Mouse (Mus musculus) liver, embryonic 16.5 days (tissue): ENCODE measurements at regions not wholly inside any gene's neighbourhood (a gene's known extent, or its start where the extent isn't known, plus 50 kb on each side); places are given as distances from the start of the nearest gene placed in this dataset.

Experiments
- ATAC-seq: fragments of 200-750 bp; cut with Nextera tagmentation; 2 replicates; pipeline ENCODE4 v1.8.0; 2017; ENCODE audit warnings: low read depth, mild to moderate bottlenecking, moderate number of reproducible peaks, moderate library complexity
- H3K27ac ChIP-seq: fragments of 300-500 bp; sonication (generic); 2 replicates; pipeline ENCODE4 v1.5.1; 2014; ENCODE audit warnings: mild to moderate bottlenecking, low read length
- H3K27me3 ChIP-seq: fragments of 300-500 bp; sonication (generic); 2 replicates; pipeline ENCODE4 v1.6.1; 2014; ENCODE audit warnings: low read depth, low read length, mixed read lengths; ENCODE audit not compliant: control insufficient read depth, insufficient read depth
- H3K36me3 ChIP-seq: fragments of 300-500 bp; sonication (generic); 2 replicates; pipeline ENCODE4 v1.6.1; 2014; ENCODE audit warnings: mild to moderate bottlenecking; ENCODE audit not compliant: control insufficient read depth, insufficient read depth
- H3K4me1 ChIP-seq: fragments of 300-500 bp; sonication (generic); 2 replicates; pipeline ENCODE4 v1.6.1; 2014; ENCODE audit warnings: low read depth, low read length, mixed read lengths; ENCODE audit not compliant: control insufficient read depth
- H3K4me2 ChIP-seq: fragments of 300-500 bp; sonication (generic); 2 replicates; pipeline ENCODE4 v1.6.1; 2014; ENCODE audit warnings: low read depth, low read length, mixed read lengths
- H3K4me3 ChIP-seq: fragments of 300-500 bp; sonication (generic); 2 replicates; pipeline ENCODE4 v1.5.1; 2014; ENCODE audit warnings: low read depth, mild to moderate bottlenecking, low read length
- H3K9ac ChIP-seq: fragments of 300-500 bp; sonication (generic); 2 replicates; pipeline ENCODE4 v1.6.1; 2014; ENCODE audit warnings: low read depth, low read length
- H3K9me3 ChIP-seq: fragments of 300-500 bp; sonication (generic); replicated peaks from 2 replicates; pipeline ENCODE4 v1.6.1; 2016; ENCODE audit warnings: low read length; ENCODE audit not compliant: control insufficient read depth
- WGBS: fragments of 180-500 bp; shearing (Covaris S2); extraction: QIAGEN DNeasy Blood & Tissue Kit; methylation state at CpG from one replicate; pipeline ENCODE4 v1.1.7; 2014; ENCODE audit not compliant: insufficient replicate concordance; 5-methylcytosine and 5-hydroxymethylcytosine counted together

DNA sequence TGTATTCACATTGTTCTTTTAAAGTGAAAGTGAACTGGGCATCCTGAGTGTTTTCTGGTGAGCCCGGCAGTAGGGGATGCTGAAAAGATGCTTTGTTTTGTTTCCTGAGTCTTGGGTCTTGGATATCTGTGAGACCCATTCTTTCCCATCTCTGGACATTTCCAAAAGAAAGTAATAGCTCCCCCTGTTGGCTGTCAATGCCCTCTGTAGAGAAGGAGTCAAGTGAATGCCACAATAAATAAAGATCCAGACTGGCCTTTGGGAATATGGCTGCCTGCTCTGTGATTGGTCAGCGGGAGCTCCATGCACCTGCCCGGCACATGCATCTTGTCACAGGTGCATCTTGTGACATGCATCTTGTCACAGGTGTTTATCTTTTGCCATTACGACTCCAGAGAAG, 209.4 kb upstream of the 1700012A03Rik start:
- no peak overlapping the region for H3K4me2 ChIP-seq
- no peaks in the 10 kb centered on the region for H3K9me3 ChIP-seq
- WGBS = 74% methylated on average over 4 of the region's 4 CpGs
- no peaks in the 10 kb centered on the region for H3K4me1 ChIP-seq
- no peaks in the 10 kb centered on the region for H3K36me3 ChIP-seq
- no peaks in the 10 kb centered on the region for H3K27me3 ChIP-seq
- no peak overlapping the region for H3K4me3 ChIP-seq
- H3K27ac ChIP-seq = no peak overlapping the region
- ATAC-seq = no peak
- no peak overlapping the region for H3K9ac ChIP-seq

GRCm38 (mm10) chr6:31838588-31838987, 211.5 kb upstream of the 1700012A03Rik start:
- H3K9ac ChIP-seq = no peak overlapping the region
- 40% methylated on average over 1 of the region's 1 CpGs for WGBS
- no peaks in the 10 kb centered on the region for H3K27me3 ChIP-seq
- no peaks in the 10 kb centered on the region for H3K4me1 ChIP-seq
- H3K4me2 ChIP-seq = no peak overlapping the region
- no peak for ATAC-seq
- no peak overlapping the region for H3K4me3 ChIP-seq
- H3K27ac ChIP-seq = no peak overlapping the region
- H3K36me3 ChIP-seq = no peaks in the 10 kb centered on the region
- H3K9me3 ChIP-seq = no peaks in the 10 kb centered on the region

GRCm38 (mm10) chr6:31835795-31836194, 214.3 kb upstream of the 1700012A03Rik start:
- no peak overlapping the region for H3K27ac ChIP-seq
- no peak for ATAC-seq
- no peaks in the 10 kb centered on the region for H3K4me1 ChIP-seq
- H3K9ac ChIP-seq = no peak overlapping the region
- H3K9me3 ChIP-seq = no peaks in the 10 kb centered on the region
- H3K36me3 ChIP-seq = no peaks in the 10 kb centered on the region
- no peaks in the 10 kb centered on the region for H3K27me3 ChIP-seq
- H3K4me2 ChIP-seq = no peak overlapping the region
- H3K4me3 ChIP-seq = no peak overlapping the region

DNA sequence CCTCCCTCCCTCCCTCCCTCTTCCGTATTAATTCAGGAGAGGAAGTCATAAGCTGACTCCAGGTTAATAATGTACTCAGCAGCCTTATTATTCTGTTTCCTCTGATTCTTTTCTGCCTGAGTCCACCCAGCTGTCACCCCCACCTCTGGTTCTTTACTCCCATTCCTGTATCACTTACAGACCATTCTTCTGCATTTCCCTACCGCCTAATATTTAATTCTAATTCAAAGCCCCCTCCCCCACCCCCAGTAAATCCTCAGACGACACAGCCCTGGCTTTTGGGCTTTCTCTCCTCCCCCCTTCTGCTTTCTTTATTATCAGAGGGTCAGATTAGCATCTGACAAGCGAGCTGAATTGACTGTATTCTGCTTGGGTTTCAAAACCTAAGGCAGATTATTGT, 215.5 kb upstream of the 1700012A03Rik start:
- H3K4me2 ChIP-seq = no peak overlapping the region
- no peak overlapping the region for H3K9ac ChIP-seq
- no peaks in the 10 kb centered on the region for H3K4me1 ChIP-seq
- 14% methylated on average over 3 of the region's 4 CpGs for WGBS
- H3K27ac ChIP-seq = no peak overlapping the region
- H3K27me3 ChIP-seq = no peaks in the 10 kb centered on the region
- no peaks in the 10 kb centered on the region for H3K9me3 ChIP-seq
- no peak for ATAC-seq
- no peak overlapping the region for H3K4me3 ChIP-seq
- no peaks in the 10 kb centered on the region for H3K36me3 ChIP-seq

- no peak for ATAC-seq
- WGBS = 62% methylated on average over 11 of the region's 11 CpGs
Measured at GRCm38 (mm10) chr6:31830610-31831009, 219.4 kb upstream of the 1700012A03Rik start.

DNA sequence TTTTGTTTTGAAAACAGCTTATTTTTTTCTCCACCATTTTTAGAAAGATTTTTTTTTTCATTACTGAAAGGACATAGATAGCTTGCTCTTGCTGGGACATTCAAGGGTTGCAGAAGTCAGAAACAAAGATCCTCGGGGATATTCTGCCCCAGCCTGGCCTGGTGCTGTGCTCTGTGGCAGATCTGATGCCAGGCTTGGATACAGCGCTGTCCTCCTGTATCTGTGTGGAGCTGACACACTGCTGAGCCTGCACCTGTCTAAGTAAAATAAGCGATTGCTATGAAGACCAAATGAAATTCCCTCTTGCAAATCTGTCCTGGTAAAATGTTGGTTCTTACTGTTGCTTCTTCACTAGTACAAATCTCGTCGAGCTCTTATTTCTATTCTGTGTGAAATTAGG, 226.4 kb upstream of the 1700012A03Rik start:
- no peak overlapping the region for H3K4me3 ChIP-seq
- no peak overlapping the region for H3K4me2 ChIP-seq
- no peaks in the 10 kb centered on the region for H3K9me3 ChIP-seq
- H3K4me1 ChIP-seq = no peaks in the 10 kb centered on the region
- WGBS = 67% methylated on average over 5 of the region's 5 CpGs
- no peaks in the 10 kb centered on the region for H3K36me3 ChIP-seq
- H3K27me3 ChIP-seq = no peaks in the 10 kb centered on the region
- H3K9ac ChIP-seq = no peak overlapping the region
- H3K27ac ChIP-seq = no peak overlapping the region
- no peak for ATAC-seq

More at GRCm38 (mm10) chr6:31830610-31831009, 219.4 kb upstream of the 1700012A03Rik start:
- Histone ChIP-seq H3K36me3 (no peaks in the 10 kb centered on the region), H3K4me2 (no peak overlapping the region), H3K4me1 (no peaks in the 10 kb centered on the region), H3K27me3 (no peaks in the 10 kb centered on the region), H3K27ac (no peak overlapping the region), H3K9ac (no peak overlapping the region), H3K9me3 (no peaks in the 10 kb centered on the region), H3K4me3 (no peak overlapping the region)

DNA sequence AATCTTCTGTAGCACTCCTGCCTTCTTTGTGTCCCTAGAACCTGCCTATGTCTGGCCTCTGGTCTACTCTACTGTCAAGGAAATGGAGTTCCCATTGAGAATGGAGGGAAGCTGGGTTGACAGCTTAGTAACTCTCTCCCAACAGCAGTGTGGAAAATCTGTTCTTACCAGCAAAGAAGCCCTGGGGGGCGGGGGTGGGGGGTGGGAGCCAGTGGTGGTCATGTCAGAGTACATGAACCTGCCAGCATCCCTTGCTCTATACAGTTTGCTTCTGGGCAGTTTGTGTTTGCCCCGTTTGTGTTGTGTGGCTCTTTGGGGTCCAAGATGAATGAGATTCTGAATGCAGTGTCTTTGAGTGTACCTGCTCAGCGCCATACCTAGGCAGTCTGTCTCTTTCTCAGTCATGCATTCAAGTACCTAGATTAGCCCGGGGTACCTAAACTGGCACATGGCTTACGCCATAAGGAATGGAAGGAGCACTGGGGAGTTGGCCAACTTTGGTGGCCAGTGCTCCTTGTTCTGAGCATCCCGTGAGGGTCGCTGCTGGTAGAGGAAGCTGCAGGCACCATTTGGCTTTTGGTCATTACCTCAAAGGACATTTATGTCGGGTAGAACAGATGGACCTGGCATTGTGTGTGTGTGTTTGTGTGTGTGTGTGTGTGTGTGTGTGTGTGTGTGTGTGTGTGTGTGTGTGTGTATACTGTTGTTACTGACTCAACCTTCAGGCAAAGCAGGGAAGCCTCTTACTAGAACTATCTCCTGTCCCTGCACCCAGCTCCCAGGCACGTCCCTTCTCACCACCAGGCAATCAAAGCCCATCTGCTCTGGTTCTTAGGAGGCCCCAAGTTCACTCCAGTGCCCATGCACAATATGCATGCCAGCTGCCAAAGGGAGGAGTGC, 227.6 kb upstream of the 1700012A03Rik start:
- H3K9ac ChIP-seq = no peak overlapping the region
- ATAC-seq = no peak
- WGBS = 54% methylated on average over 9 of the region's 9 CpGs
- no peak overlapping the region for H3K27ac ChIP-seq
- H3K36me3 ChIP-seq = no peaks in the 10 kb centered on the region
- H3K9me3 ChIP-seq = no peaks in the 10 kb centered on the region
- no peak overlapping the region for H3K4me3 ChIP-seq
- H3K27me3 ChIP-seq = no peaks in the 10 kb centered on the region
- no peaks in the 10 kb centered on the region for H3K4me1 ChIP-seq
- H3K4me2 ChIP-seq = no peak overlapping the region

- Histone ChIP-seq H3K27me3 (no peaks in the 10 kb centered on the region), H3K27ac (no peak overlapping the region), H3K9ac (no peak overlapping the region), H3K4me1 (no peaks in the 10 kb centered on the region), H3K9me3 (no peaks in the 10 kb centered on the region), H3K36me3 (no peaks in the 10 kb centered on the region), H3K4me3 (no peak overlapping the region), H3K4me2 (no peak overlapping the region)
- WGBS = 34% methylated on average over 7 of the region's 7 CpGs
- no peak for ATAC-seq
Measured at GRCm38 (mm10) chr6:31821621-31822020, 228.4 kb upstream of the 1700012A03Rik start.

DNA sequence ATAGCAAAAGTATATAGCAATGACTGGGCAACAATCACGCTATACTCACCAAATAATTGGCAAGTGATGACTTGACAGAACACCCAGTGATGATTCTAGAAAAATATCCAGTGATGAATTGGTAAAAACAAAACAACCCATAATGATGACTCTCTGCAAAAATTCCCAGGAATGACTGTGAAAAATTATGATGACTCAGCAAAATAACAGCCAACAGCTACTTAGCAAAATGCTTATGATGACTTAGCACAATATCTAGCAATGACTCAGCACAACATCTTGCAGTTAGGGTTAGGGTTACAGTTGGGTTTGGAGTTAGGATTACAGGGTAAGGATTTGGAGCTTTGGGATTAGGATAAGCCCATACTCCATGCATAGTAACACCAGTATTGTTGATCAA, 232.4 kb upstream of the 1700012A03Rik start:
- 77% methylated on average over 1 of the region's 1 CpGs for WGBS
- no peak overlapping the region for H3K4me3 ChIP-seq

More for the DNA sequence above, 232.4 kb upstream of the 1700012A03Rik start:
- no peak for ATAC-seq
- no peak overlapping the region for H3K9ac ChIP-seq
- H3K4me2 ChIP-seq = no peak overlapping the region
- no peaks in the 10 kb centered on the region for H3K4me1 ChIP-seq
- H3K27me3 ChIP-seq = no peaks in the 10 kb centered on the region
- H3K36me3 ChIP-seq = no peaks in the 10 kb centered on the region
- H3K9me3 ChIP-seq = no peaks in the 10 kb centered on the region
- H3K27ac ChIP-seq = no peak overlapping the region
